Mouse (Mus musculus) heart, postnatal 4 days (tissue): ENCODE measurements around the gene Ryr3. TPM values are rescaled to one million over a fixed set of nuclear protein-coding genes. Genes with fewer than 3 reads are reported as not detected.
A peak's percentile ranks its signal among the peaks of the same experiment; 100 is the strongest.

ENCODE experiments used
- DNase-seq: peaks from one replicate; pipeline ENCODE4 v3.0.0; 2021
- microRNA-seq, 2 experiments: library from miRNA; unstranded; fragments of <30 nt; microRNA quantifications; one replicate each; pipeline ENCODE4 v1.2.0; 2021 to 2022
- total RNA-seq, 2 experiments: library from RNA; stranded (reverse); gene quantifications; 2 replicates each; pipeline ENCODE4 v1.2.3; 2021

Ryr3 gene
- total RNA-seq, 2 experiments from 2014 or later: 5.3 to 6.9 TPM

- peak; percentile 60 for DNase-seq
Observed at GRCm38 (mm10) chr2:112637206-112637605, 579.7 kb downstream of the Ryr3 start.

GRCm38 (mm10) chr2:112632536-112632935 lies 584.4 kb downstream of the Ryr3 start:
- DNase-seq: no peak

GRCm38 (mm10) chr2:112630669-112631068 lies 586.2 kb downstream of the Ryr3 start:
- no peak for DNase-seq

GRCm38 (mm10) chr2:112625156-112625555 lies 591.7 kb downstream of the Ryr3 start:
- no peak for DNase-seq

- DNase-seq: no peak
Observed at GRCm38 (mm10) chr2:112617206-112617605, 599.7 kb downstream of the Ryr3 start.

GRCm38 (mm10) chr2:112614375-112614774 lies 602.5 kb downstream of the Ryr3 start:
- no peak for DNase-seq

DNA sequence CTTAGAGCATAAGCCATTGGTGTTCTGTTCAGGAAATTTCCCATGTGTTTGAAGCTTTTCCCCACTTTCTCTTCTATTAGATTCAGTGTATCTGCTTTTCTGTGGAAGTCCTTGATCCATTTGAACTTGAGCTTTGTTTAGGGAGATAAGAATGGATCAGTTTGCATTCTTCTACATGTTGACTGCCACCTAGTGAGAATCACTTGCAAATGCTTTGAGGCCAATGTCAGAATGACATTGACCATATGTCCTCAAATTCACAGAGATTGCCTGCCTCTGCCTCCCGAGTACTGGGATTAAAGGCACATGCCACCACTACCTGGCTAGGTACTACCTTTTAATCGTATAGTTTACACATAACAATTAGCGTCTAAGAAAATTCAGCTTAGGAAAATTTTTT lies 604.3 kb downstream of the Ryr3 start:
- no peak for DNase-seq

GRCm38 (mm10) chr2:112606536-112606935 lies 610.4 kb downstream of the Ryr3 start:
- DNase-seq: no peak

DNA sequence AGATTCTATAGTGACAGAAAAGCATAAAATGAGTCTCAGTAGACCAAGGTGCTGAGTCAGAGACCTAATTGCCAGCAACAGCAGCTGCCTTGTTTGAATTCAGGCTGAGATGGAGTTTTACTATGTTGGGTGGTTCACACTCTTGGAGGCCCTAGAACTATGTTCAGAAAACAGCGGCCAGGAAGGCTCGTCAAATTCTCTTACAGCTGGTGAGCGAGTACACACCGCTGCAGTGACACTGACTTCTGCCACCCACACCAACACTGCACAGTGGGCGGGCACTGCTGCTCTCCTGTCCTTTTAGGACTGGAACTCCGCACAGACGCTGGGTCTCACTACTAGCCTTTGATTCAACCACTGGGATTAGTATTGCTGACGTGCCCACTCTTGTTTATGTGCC lies 614.4 kb downstream of the Ryr3 start:
- DNase-seq: no peak

GRCm38 (mm10) chr2:112600222-112600621 lies 616.7 kb downstream of the Ryr3 start:
- DNase-seq: no peak

GRCm38 (mm10) chr2:112597064-112597463 lies 619.8 kb downstream of the Ryr3 start:
- DNase-seq: no peak

- DNase-seq: no peak
Observed at GRCm38 (mm10) chr2:112596415-112596814, 620.5 kb downstream of the Ryr3 start.

DNA sequence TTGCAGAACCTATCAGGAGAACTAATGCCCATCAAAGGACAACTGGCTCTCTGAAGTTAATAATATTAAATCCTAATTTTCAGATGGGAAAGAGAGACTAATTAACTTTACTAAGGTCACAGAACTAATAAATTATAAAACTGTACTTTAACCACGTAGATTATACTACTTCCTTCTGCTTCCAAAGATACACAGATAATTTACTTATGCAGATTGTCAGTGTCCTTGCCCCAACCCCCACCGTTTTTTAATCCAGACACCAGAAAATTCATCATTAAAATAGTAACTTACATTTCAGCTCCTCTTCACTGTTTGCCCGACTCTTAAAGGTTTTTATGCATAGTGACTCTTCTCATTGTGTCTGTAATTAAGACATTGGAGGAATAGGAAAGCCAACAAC lies 621.1 kb downstream of the Ryr3 start:
- DNase-seq: no peak

DNA sequence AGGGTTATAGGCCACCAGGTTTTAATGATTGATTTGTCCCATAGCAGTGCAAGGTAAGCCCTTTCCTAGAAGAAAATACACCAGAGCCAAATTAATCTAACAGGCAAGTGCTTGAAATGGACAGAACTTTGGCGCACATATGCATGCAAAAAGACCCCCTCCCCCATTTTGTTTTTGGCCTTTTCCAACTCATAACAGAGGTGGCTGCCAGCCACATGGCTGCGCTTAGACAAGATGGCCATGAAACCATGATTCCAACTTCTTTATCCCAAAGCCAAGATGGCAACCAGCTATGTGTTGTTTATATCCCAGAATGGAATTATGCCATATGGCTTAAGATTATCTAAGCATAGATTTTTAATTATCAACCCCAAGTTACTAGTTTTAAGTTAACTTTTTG lies 623.1 kb downstream of the Ryr3 start:
- DNase-seq: no peak

GRCm38 (mm10) chr2:112593322-112593721 lies 623.6 kb downstream of the Ryr3 start:
- DNase-seq: no peak

- no peak for DNase-seq
Observed at GRCm38 (mm10) chr2:112591451-112591871, 625.4 kb downstream of the Ryr3 start.

- DNase-seq: no peak
Observed at GRCm38 (mm10) chr2:112590985-112591384, 625.9 kb downstream of the Ryr3 start.

Small RNA genes lying within 50 kb of the gene (microRNA-seq; reads per million reads assigned to microRNA genes)
- gene Gm44374: 0 reads per million in 2 experiments

Other genes starting within 250 kb of the Ryr3 start
- gene Tmco5b, start 68.6 kb upstream of the Ryr3 start, total RNA-seq: not detected
- gene Fmn1, start 110.6 kb upstream of the Ryr3 start, total RNA-seq: 10 to 100 TPM; 18.2 to 20.5 TPM